Mouse (Mus musculus) MEL (cell line): ENCODE measurements around the gene Rpl12. TPM values are rescaled to one million over a fixed set of nuclear protein-coding genes. Genes with fewer than 3 reads are reported as not detected.

Experiments used
- DNase-seq: peaks from one replicate; pipeline ENCODE4 v3.0.0; 2011; ENCODE audit warnings: low read depth, low spot score
- H3K27ac ChIP-seq: 2 replicates; pipeline ENCODE4 v1.5.1; 2012; ENCODE audit warnings: low read depth, mild to moderate bottlenecking, control low read depth, low read length, moderate library complexity; ENCODE audit not compliant: control insufficient read depth
- H3K27me3 ChIP-seq, 2 experiments: fragments of 150-350 bp in 1 of 2; sonication (generic) in 1 of 2; 2 replicates each; pipeline ENCODE4 v1.6.1; 2012; ENCODE audit warnings: low read length in 2 of 2, mild to moderate bottlenecking in 2 of 2, improper control_type of control experiment in 1 of 2, moderate library complexity in 1 of 2; ENCODE audit not compliant: insufficient read depth in 2 of 2, control insufficient read depth in 1 of 2
- H3K36me3 ChIP-seq, 2 experiments: 2 replicates each; pipeline ENCODE4 v1.6.1; 2012 to 2014; ENCODE audit warnings: low read length in 2 of 2, improper control_type of control experiment in 1 of 2, inconsistent platforms in 1 of 2, mild to moderate bottlenecking in 1 of 2; ENCODE audit not compliant: insufficient read depth in 2 of 2, control insufficient read depth in 1 of 2
- H3K4me1 ChIP-seq, 2 experiments: fragments of 150-350 bp in 1 of 2; sonication (generic) in 1 of 2; 2 replicates each; pipeline ENCODE4 v1.6.1; 2012; ENCODE audit warnings: low read length in 2 of 2, improper control_type of control experiment in 1 of 2, mild to moderate bottlenecking in 1 of 2; ENCODE audit not compliant: insufficient read depth in 2 of 2, control insufficient read depth in 1 of 2
- H3K4me3 ChIP-seq, 2 experiments: fragments of 150-350 bp in 1 of 2; sonication (generic) in 1 of 2; 2 replicates each; pipeline ENCODE4 v1.5.1; 2012; ENCODE audit warnings: low read depth in 2 of 2, low read length in 2 of 2, mild to moderate bottlenecking in 2 of 2, moderate library complexity in 2 of 2, control low read depth in 1 of 2, improper control_type of control experiment in 1 of 2; ENCODE audit not compliant: control insufficient read depth in 1 of 2, insufficient read depth in 1 of 2
- H3K79me2 ChIP-seq: 2 replicates; pipeline ENCODE4 v1.6.1; 2012; ENCODE audit warnings: mild to moderate bottlenecking, low read length, moderate library complexity; ENCODE audit not compliant: control insufficient read depth, poor library complexity, insufficient read depth
- H3K9ac ChIP-seq: 2 replicates; pipeline ENCODE4 v1.6.1; 2012; ENCODE audit warnings: low read depth, mild to moderate bottlenecking, control low read depth, low read length, moderate library complexity; ENCODE audit not compliant: control insufficient read depth, poor library complexity, severe bottlenecking
- H3K9me3 ChIP-seq: fragments of 150-350 bp; sonication (generic); replicated peaks from 2 replicates; pipeline ENCODE4 v1.6.1; 2012; ENCODE audit warnings: mild to moderate bottlenecking, low read length, improper control_type of control experiment, moderate library complexity; ENCODE audit not compliant: insufficient read depth
- BHLHE40 ChIP-seq: IDR thresholded peaks from 2 replicates; pipeline ENCODE4 v1.6.1; 2012; ENCODE audit warnings: low read depth, mild to moderate bottlenecking, inconsistent platforms, low read length, improper control_type of control experiment, borderline replicate concordance
- CHD1 ChIP-seq: IDR thresholded peaks from 2 replicates; pipeline ENCODE4 v1.6.1; 2012; ENCODE audit warnings: low read depth, mild to moderate bottlenecking, inconsistent platforms, low read length, improper control_type of control experiment
- CHD2 ChIP-seq: IDR thresholded peaks from 2 replicates; pipeline ENCODE4 v1.6.1; 2011; ENCODE audit warnings: low read length, improper control_type of control experiment
- CTCF ChIP-seq, 3 experiments: IDR thresholded peaks in 2 of 3; conservative IDR thresholded peaks in 1 of 3; 2 replicates each; pipeline ENCODE4 v1.5.1; 2011 to 2012; ENCODE audit warnings: low read length in 3 of 3, low read depth in 2 of 3, mild to moderate bottlenecking in 2 of 3, improper control_type of control experiment in 1 of 3, inconsistent platforms in 1 of 3, mixed read lengths in 1 of 3, moderate library complexity in 1 of 3; ENCODE audit not compliant: control insufficient read depth in 1 of 3, insufficient read depth in 1 of 3, poor library complexity in 1 of 3, severe bottlenecking in 1 of 3
- E2F4 ChIP-seq: IDR thresholded peaks from 2 replicates; pipeline ENCODE4 v1.6.1; 2011; ENCODE audit warnings: low read depth, low read length, improper control_type of control experiment, borderline replicate concordance
- ELF1 ChIP-seq: IDR thresholded peaks from 2 replicates; pipeline ENCODE4 v1.6.1; 2014; ENCODE audit warnings: low read depth, mild to moderate bottlenecking, inconsistent platforms, low read length, improper control_type of control experiment, moderate library complexity
- EP300 ChIP-seq, 2 experiments: IDR thresholded peaks; 2 replicates each; pipeline ENCODE4 v1.6.1; 2011; ENCODE audit warnings: improper control_type of control experiment in 2 of 2, low read length in 2 of 2, low read depth in 1 of 2, mild to moderate bottlenecking in 1 of 2
- ETS1 ChIP-seq: IDR thresholded peaks from 2 replicates; pipeline ENCODE4 v1.6.1; 2012; ENCODE audit warnings: low read depth, mild to moderate bottlenecking, inconsistent platforms, low read length, improper control_type of control experiment, moderate library complexity
- GABPA ChIP-seq: IDR thresholded peaks from 2 replicates; pipeline ENCODE4 v1.6.1; 2012; ENCODE audit warnings: low read depth, mild to moderate bottlenecking, inconsistent platforms, low read length, improper control_type of control experiment, moderate library complexity
- GATA1 ChIP-seq: IDR thresholded peaks from 2 replicates; pipeline ENCODE4 v1.6.1; 2011; ENCODE audit warnings: low read depth, low read length, improper control_type of control experiment
- HCFC1 ChIP-seq: IDR thresholded peaks from 2 replicates; pipeline ENCODE4 v1.6.1; 2012; ENCODE audit warnings: low read depth, mild to moderate bottlenecking, inconsistent platforms, low read length, improper control_type of control experiment, moderate library complexity
- JUND ChIP-seq: IDR thresholded peaks from 2 replicates; pipeline ENCODE4 v1.6.1; 2011; ENCODE audit warnings: low read depth, mild to moderate bottlenecking, improper control_type of control experiment, low read length
- MAFK ChIP-seq: IDR thresholded peaks from 2 replicates; pipeline ENCODE4 v1.6.1; 2011; ENCODE audit warnings: low read depth, mild to moderate bottlenecking, low read length, improper control_type of control experiment, borderline replicate concordance
- MAZ ChIP-seq: IDR thresholded peaks from 2 replicates; pipeline ENCODE4 v1.6.1; 2012; ENCODE audit warnings: low read depth, mild to moderate bottlenecking, inconsistent platforms, low read length, improper control_type of control experiment
- MEF2A ChIP-seq: IDR thresholded peaks from 2 replicates; pipeline ENCODE4 v1.6.1; 2014; ENCODE audit warnings: low read depth, mild to moderate bottlenecking, inconsistent platforms, low read length, improper control_type of control experiment; ENCODE audit not compliant: poor library complexity, insufficient replicate concordance, severe bottlenecking; ENCODE audit errors: extremely low read depth
- MXI1 ChIP-seq: IDR thresholded peaks from 2 replicates; pipeline ENCODE4 v1.6.1; 2011; ENCODE audit warnings: mild to moderate bottlenecking, low read depth, low read length, improper control_type of control experiment
- MYB ChIP-seq: IDR thresholded peaks from 2 replicates; pipeline ENCODE4 v1.6.1; 2011; ENCODE audit warnings: mild to moderate bottlenecking, low read depth, low read length, improper control_type of control experiment
- MYC ChIP-seq: IDR thresholded peaks from 2 replicates; pipeline ENCODE4 v1.6.1; 2011; ENCODE audit warnings: low read depth, mild to moderate bottlenecking, low read length, improper control_type of control experiment, moderate library complexity
- NELFE ChIP-seq: IDR thresholded peaks from 2 replicates; pipeline ENCODE4 v1.6.1; 2011; ENCODE audit warnings: low read depth, low read length, improper control_type of control experiment
- NRF1 ChIP-seq: IDR thresholded peaks from 2 replicates; pipeline ENCODE4 v1.6.1; 2014; ENCODE audit warnings: low read depth, mild to moderate bottlenecking, inconsistent platforms, low read length, improper control_type of control experiment, moderate library complexity; ENCODE audit not compliant: poor library complexity, insufficient read depth, severe bottlenecking
- POLR2A ChIP-seq, 2 experiments: IDR thresholded peaks; 2 replicates each; pipeline ENCODE4 v1.6.1; 2011 to 2012; ENCODE audit warnings: low read length in 2 of 2, mild to moderate bottlenecking in 2 of 2, control low read depth in 1 of 2, improper control_type of control experiment in 1 of 2, low read depth in 1 of 2, moderate library complexity in 1 of 2; ENCODE audit not compliant: control insufficient read depth in 1 of 2, insufficient read depth in 1 of 2, poor library complexity in 1 of 2
- POLR2AphosphoS2 ChIP-seq: IDR thresholded peaks from 2 replicates; pipeline ENCODE4 v1.6.1; 2011; ENCODE audit warnings: low read length, improper control_type of control experiment
- POLR2AphosphoS5 ChIP-seq: IDR thresholded peaks from 2 replicates; pipeline ENCODE4 v1.6.1; 2012; ENCODE audit warnings: low read depth, borderline replicate concordance, mild to moderate bottlenecking, inconsistent platforms, low read length, moderate library complexity, mixed read lengths
- RAD21 ChIP-seq: IDR thresholded peaks from 2 replicates; pipeline ENCODE4 v1.6.1; 2011; ENCODE audit warnings: mild to moderate bottlenecking, low read depth, low read length, improper control_type of control experiment
- RCOR1 ChIP-seq: IDR thresholded peaks from 2 replicates; pipeline ENCODE4 v1.6.1; 2012; ENCODE audit warnings: low read depth, mild to moderate bottlenecking, inconsistent platforms, low read length, improper control_type of control experiment
- SIN3A ChIP-seq: IDR thresholded peaks from 2 replicates; pipeline ENCODE4 v1.6.1; 2012; ENCODE audit warnings: low read length, improper control_type of control experiment, inconsistent platforms
- SMC3 ChIP-seq: IDR thresholded peaks from 2 replicates; pipeline ENCODE4 v1.6.1; 2011; ENCODE audit warnings: low read depth, low read length, improper control_type of control experiment
- TAL1 ChIP-seq: IDR thresholded peaks from 2 replicates; pipeline ENCODE4 v1.6.1; 2012; ENCODE audit warnings: mild to moderate bottlenecking, inconsistent platforms, low read length, moderate library complexity, mixed read lengths
- TBP ChIP-seq: IDR thresholded peaks from 2 replicates; pipeline ENCODE4 v1.8.0; 2011; ENCODE audit warnings: low read depth, low read length, improper control_type of control experiment
- TCF12 ChIP-seq: IDR thresholded peaks from 2 replicates; pipeline ENCODE4 v1.6.1; 2014; ENCODE audit warnings: low read depth, mild to moderate bottlenecking, inconsistent platforms, low read length, improper control_type of control experiment, moderate library complexity
- UBTF ChIP-seq: IDR thresholded peaks from 2 replicates; pipeline ENCODE4 v1.6.1; 2012; ENCODE audit warnings: low read depth, mild to moderate bottlenecking, inconsistent platforms, low read length, improper control_type of control experiment, moderate library complexity, borderline replicate concordance; ENCODE audit not compliant: insufficient read depth
- USF2 ChIP-seq, 2 experiments: IDR thresholded peaks; 2 replicates each; pipeline ENCODE4 v1.6.1; 2011 to 2012; ENCODE audit warnings: improper control_type of control experiment in 2 of 2, low read length in 2 of 2, borderline replicate concordance in 1 of 2, inconsistent platforms in 1 of 2, low read depth in 1 of 2, mild to moderate bottlenecking in 1 of 2; ENCODE audit not compliant: insufficient read depth in 1 of 2
- ZC3H11A ChIP-seq: IDR thresholded peaks from 2 replicates; pipeline ENCODE4 v1.6.1; 2012; ENCODE audit warnings: low read depth, mild to moderate bottlenecking, inconsistent platforms, low read length, improper control_type of control experiment
- ZKSCAN1 ChIP-seq: IDR thresholded peaks from 2 replicates; pipeline ENCODE4 v1.6.1; 2012; ENCODE audit warnings: low read depth, mild to moderate bottlenecking, inconsistent platforms, low read length, improper control_type of control experiment, moderate library complexity
- ZMIZ1 ChIP-seq: IDR thresholded peaks from 2 replicates; pipeline ENCODE4 v1.6.1; 2012; ENCODE audit warnings: low read depth, mild to moderate bottlenecking, inconsistent platforms, low read length, improper control_type of control experiment, moderate library complexity
- polyA plus RNA-seq, 2 experiments: library from polyadenylated mRNA; stranded (reverse) in 1 of 2; unstranded in 1 of 2; fragments of >175 nt in 1 of 2; fragments of >200 nt in 1 of 2; gene quantifications; 2 replicates each; pipeline versions ENCODE4 v1.2.1 to v1.2.4; 2012; ENCODE audit warnings: low replicate concordance in 2 of 2, low read depth in 1 of 2; ENCODE audit not compliant: insufficient read length in 2 of 2, insufficient read depth in 1 of 2, missing spikeins in 1 of 2
- total RNA-seq: library from RNA; depleted of rRNA; stranded (reverse); fragments of 300-350 nt; gene quantifications from 2 replicates; pipeline ENCODE4 v1.2.3, GENCODE M21; 2012

Gene Rpl12
- total and polyA plus RNA-seq, 3 experiments = 116 to 1,842 TPM; not detected in 1

GRCm38 (mm10) chr2:32965511-32966183, 4.3 kb downstream of the Rpl12 start:
- no peaks in the 10 kb centered on the region for H3K27me3 ChIP-seq
- peak overlapping the region; percentile 82 to 95 for H3K4me3 ChIP-seq
- H3K4me1 ChIP-seq = peaks cover 0 to 9% of the 10 kb centered on the region in 2 experiments; a peak in 2 of 4 replicates
- peaks cover 6 to 12% of the 10 kb centered on the region in 2 experiments for H3K36me3 ChIP-seq
- H3K9me3 ChIP-seq = no peaks in the 10 kb centered on the region
- peaks cover 47% of the 10 kb centered on the region for H3K79me2 ChIP-seq
- peak; percentile 83 for DNase-seq
- H3K27ac ChIP-seq = peak overlapping the region; percentile 95
- peak overlapping the region; percentile 91 for H3K9ac ChIP-seq
- TF ChIP-seq TBP (0 out of 2 replicates have a peak, but pooled peaks have one; percentile 42), MAZ (0 out of 2 replicates have a peak, but pooled peaks have one; percentile 24), SIN3A (0 out of 2 replicates have a peak, but pooled peaks have one; percentile 32), MEF2A (no peak), TAL1 (no peak), USF2 (IDR thresholded peaks at IDR 0.05; ENCODE audit: borderline replicate concordance in 1 of 2, insufficient read depth in 1 of 2, low read depth in 1 of 2, low read length in 2 of 2) (no peak), GABPA (no peak), SMC3 (no peak), NRF1 (no peak), MYB (peak; percentile 50; the same call in 1 of the 2 replicates), ETS1 (0 out of 2 replicates have a peak, but pooled peaks have one; percentile 30), GATA1 (no peak), EP300 (IDR thresholded peaks at IDR 0.05; ENCODE audit: low read depth in 1 of 2, low read length in 2 of 2) (no peak; a peak in 1 of 4 replicates), BHLHE40 (peak; percentile 62), CHD1 (no peak; the same call in 1 of the 2 replicates), HCFC1 (peak; percentile 32; the same call in 1 of the 2 replicates), RCOR1 (no peak; the same call in 1 of the 2 replicates), POLR2AphosphoS2 (peak; percentile 91), CTCF (IDR thresholded peaks at IDR 0.05 in 2 of 3, conservative IDR thresholded peaks at IDR 0.05 in 1 of 3; ENCODE audit: control insufficient read depth in 1 of 3, insufficient read depth in 1 of 3, low read depth in 2 of 3, low read length in 3 of 3, poor library complexity in 1 of 3, severe bottlenecking in 1 of 3) (no peak), RAD21 (no peak), E2F4 (no peak), POLR2AphosphoS5 (no peak), MXI1 (no peak; the same call in 1 of the 2 replicates), MYC (peak; percentile 12; the same call in 1 of the 2 replicates), JUND (no peak), ELF1 (no peak), ZMIZ1 (peak; percentile 57; the same call in 1 of the 2 replicates), UBTF (no peak), CHD2 (peak; percentile 45), TCF12 (peak; percentile 20; the same call in 1 of the 2 replicates), ZC3H11A (no peak), MAFK (0 out of 2 replicates have a peak, but pooled peaks have one; percentile 6), ZKSCAN1 (peak; percentile 48; the same call in 1 of the 2 replicates), NELFE (no peak), POLR2A (IDR thresholded peaks at IDR 0.05; ENCODE audit: control insufficient read depth in 1 of 2, insufficient read depth in 1 of 2, low read depth in 1 of 2, low read length in 2 of 2, poor library complexity in 1 of 2) (peak in 1 of 2 experiments; percentile 18; a peak in 2 of 4 replicates)
